Mouse (Mus musculus) spleen, adult 10 weeks (tissue): Measurements from ENCODE around the gene Col25a1. TPM values are rescaled to one million over a fixed set of nuclear protein-coding genes. Genes with fewer than 3 reads are reported as not detected.

Source experiments
- polyA plus RNA-seq: library from polyadenylated mRNA; stranded (reverse); fragments of 350-450 nt; fragmentation: Illumina TruSeq; extraction: RNeasy Lipid Tissue Mini Kit (QIAGEN cat#74804); gene quantifications from one replicate; pipeline ENCODE4 v1.2.3, GENCODE M21; 2015; ENCODE audit warnings: low replicate concordance; ENCODE audit not compliant: insufficient read depth

Gene Col25a1
- 0.10 TPM for polyA plus RNA-seq

DNA sequence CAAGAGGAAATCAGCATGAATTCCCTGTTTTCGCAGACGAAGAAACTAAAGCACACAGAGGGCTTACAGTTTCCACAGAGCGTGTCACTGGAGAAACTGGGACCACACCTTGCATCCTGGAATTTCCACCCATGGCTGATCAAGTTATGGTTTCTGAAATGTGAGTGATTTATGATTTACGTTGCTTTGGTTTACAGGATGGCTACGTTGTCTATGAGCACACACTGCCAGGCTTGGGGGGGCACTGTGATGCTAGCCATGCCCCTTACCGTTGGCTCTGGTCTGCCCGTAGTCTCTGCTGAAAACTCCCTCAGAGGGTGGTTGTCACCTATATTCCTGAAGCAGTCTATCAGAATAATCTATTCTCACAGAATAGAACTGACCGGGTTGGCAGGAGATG, at the start of gene Col25a1:
Gene Col25a1, plus strand, starts transcription at position 301 of the 400 bp plus-strand sequence.

GRCm38 (mm10) chr3:130617439-130617898, 486.2 kb downstream of the Col25a1 start, which contains the start of gene Etnppl:
Gene Etnppl, plus strand, starts transcription at chr3:130617448.

Other genes with a start within 250 kb of the Col25a1 start
- 33.1 TPM for gene Casp6, start 230.1 kb upstream of the Col25a1 start, polyA plus RNA-seq
- gene Mcub, start 161.3 kb upstream of the Col25a1 start, polyA plus RNA-seq = 7.7 TPM
- 69.5 TPM for gene Sec24b, start 69.9 kb upstream of the Col25a1 start, polyA plus RNA-seq